Mouse (Mus musculus) cerebellum, adult 11-12 months (tissue): ENCODE measurements around the gene Man1a2.

Experiments
- DNase-seq: peaks from one replicate; pipeline ENCODE4 v3.0.0; 2022

The Man1a2 gene

GRCm38 (mm10) chr3:100684234-100684975 lies 898 bp downstream of the Man1a2 start:
- DNase-seq = peak; percentile 36

GRCm38 (mm10) chr3:100682841-100683240 lies 2.5 kb downstream of the Man1a2 start:
- no peak for DNase-seq

GRCm38 (mm10) chr3:100682281-100682680 lies 3.0 kb downstream of the Man1a2 start:
- no peak for DNase-seq

- DNase-seq = no peak
These were observed 3.7 kb downstream of the Man1a2 start for GRCm38 (mm10) chr3:100681448-100682092.

- DNase-seq = no peak
These were observed 5.1 kb downstream of the Man1a2 start for GRCm38 (mm10) chr3:100680226-100680625.

- DNase-seq = no peak
These were observed 6.2 kb downstream of the Man1a2 start for GRCm38 (mm10) chr3:100678951-100679570.

DNA sequence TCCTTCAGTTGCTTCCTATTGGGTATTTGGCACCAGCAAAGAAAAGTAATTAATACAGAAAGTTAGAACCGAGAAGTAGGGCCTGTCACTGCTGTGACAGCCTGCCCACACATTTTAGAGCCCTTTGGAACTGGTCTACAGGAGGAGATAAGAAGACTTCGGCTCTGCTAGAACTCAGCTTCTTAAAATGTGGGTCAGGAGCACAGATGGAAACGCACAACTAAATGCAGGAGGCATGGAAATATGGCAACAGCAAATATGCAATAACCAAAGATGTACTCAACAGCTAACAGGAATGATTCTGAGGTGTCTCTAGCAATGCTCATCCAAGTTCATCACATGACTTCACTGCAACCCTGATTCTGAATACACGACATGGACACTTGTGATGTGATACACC lies 10.2 kb downstream of the Man1a2 start:
- DNase-seq = no peak

GRCm38 (mm10) chr3:100670412-100670811 lies 14.9 kb downstream of the Man1a2 start:
- DNase-seq = no peak

DNA sequence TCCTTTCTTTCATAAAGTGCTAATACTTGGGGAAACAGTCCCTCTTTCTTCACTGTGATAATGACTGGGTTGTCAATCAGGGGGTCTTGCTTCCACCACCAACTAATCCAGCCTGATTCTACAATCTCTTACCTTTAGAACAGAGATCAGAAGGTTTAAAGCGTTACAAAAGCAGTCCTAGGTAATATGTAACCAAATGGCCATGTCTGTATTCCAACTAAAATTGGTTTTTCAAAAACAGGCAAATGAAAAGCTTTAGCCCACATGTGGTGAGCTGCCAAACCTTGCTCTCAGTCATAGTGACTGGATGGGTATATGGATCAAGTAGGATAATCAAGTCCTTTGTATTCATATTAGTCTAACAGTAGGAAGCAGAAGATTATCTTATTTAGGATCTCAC lies 32.0 kb downstream of the Man1a2 start:
- no peak for DNase-seq

GRCm38 (mm10) chr3:100641581-100641980 lies 43.7 kb downstream of the Man1a2 start:
- no peak for DNase-seq

DNA sequence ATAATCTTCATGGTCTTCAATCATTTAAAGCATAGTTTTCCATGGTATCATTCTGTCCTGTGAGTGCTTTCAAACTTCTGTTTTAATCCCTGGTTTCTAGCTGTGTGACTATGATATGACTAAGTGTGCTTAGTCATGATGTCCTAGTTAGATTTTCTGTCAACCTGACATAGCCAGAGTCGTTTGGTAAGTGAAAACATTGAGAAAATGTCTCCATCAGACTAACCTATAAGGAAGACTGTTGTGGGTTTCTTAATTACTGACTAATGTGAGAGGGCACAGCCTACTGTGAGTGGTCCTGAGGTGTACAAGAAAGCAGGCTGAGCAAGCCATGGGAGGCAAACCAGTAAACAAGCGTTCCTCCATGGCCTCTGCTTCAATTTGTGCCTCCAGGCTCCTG lies 49.0 kb downstream of the Man1a2 start:
- DNase-seq = no peak

DNA sequence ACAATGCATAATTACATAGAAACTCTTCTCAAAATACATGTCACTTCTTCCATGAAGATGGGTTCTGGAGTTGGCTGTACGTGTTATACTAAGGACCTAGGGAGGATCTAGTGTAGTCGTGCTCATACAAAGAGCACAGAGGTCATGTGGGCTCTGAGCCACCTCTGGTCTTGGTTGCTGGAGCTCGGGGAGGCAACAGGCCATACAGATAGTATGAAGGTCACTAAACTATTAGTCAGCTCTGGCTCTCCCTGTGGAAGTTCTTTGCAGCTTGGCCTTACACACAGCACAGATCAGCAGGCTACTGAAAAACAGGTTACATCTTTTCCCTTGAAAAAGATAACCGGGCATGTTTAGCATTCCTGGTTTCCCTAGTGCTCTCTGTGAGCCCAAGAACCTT lies 50.5 kb downstream of the Man1a2 start:
- DNase-seq = no peak

DNA sequence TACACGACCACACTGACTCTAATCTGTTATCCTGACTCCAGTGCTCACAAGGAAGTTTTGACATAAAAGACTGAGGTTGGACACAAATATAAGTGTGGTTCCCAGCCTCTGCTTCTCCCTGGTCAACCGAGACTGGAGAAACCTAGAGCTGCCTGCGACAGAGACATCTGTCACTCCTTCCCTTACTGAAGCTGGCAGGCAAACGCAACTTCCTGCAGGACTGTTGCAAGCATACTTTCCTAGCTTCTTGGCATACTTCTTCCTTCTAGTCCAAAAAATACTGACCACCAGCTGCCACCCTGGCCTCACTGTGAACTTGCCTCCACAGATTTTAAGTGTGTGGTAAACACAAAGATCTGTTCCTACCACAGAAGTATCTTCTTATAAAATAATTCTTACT lies 66.8 kb downstream of the Man1a2 start:
- no peak for DNase-seq

DNA sequence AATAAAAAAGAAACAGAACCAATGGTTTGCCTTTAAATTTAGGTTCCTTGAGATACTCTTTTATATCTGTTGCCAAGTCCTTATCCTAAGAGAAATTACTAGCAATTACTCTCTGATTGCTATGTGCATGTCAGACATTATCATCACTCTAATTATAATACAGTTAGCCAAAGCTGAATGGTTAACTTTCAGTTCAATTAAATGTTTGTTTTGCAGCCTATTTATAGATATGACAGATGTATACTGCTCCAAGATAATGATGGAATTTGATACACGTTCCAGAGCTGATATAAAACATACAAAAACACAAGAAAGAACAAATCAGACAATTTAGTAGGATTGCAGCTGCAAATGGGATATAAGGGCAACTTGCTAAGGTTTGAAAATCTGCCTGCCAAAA lies 74.4 kb downstream of the Man1a2 start:
- DNase-seq = no peak

DNA sequence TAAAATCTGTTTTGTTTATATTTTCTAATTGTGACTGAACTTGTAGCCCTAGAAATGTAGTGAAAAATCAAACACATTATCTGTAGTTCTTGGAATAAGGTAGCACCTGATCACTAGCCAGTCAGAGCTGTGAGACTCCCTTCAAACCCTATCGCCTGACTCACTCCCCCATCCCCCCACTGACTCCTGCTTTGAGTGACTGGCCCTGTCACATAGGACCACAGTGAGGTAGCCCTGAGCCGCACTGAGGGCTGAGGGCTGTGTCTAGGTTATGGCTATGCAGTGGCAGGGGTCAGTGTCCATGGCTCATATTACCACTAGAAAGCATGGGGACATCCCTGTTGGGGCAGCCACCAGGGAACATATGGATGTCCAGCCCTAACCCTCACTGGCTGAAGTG lies 80.8 kb downstream of the Man1a2 start:
- no peak for DNase-seq

DNA sequence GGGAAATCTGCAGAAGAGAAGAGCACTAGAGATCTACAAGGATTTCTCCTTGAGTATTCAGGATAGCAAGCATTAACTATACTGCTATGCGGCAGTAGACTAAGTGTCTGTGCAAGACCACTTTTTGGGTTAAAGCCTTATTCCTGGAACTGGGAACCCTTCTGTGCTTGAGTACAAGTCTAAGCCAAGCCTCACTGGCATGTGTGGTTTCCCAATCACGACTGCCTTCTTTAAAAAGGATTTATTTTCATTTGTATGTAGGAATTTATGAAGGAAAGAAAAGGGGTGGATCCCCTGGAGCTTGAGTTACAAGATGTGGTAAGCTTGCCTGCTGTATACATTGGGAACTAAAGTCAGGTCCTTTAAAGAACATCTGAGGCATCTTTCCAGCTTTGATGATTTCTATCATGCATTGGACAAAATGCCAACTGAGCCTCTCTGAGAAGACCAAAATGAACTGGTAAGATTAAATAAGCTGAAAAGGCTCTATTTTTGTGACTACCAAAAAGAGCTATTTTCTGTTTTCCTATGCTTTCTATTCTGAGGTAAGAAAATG lies 86.0 kb downstream of the Man1a2 start:
- no peak for DNase-seq

GRCm38 (mm10) chr3:100591053-100591452 lies 94.2 kb downstream of the Man1a2 start:
- no peak for DNase-seq

DNA sequence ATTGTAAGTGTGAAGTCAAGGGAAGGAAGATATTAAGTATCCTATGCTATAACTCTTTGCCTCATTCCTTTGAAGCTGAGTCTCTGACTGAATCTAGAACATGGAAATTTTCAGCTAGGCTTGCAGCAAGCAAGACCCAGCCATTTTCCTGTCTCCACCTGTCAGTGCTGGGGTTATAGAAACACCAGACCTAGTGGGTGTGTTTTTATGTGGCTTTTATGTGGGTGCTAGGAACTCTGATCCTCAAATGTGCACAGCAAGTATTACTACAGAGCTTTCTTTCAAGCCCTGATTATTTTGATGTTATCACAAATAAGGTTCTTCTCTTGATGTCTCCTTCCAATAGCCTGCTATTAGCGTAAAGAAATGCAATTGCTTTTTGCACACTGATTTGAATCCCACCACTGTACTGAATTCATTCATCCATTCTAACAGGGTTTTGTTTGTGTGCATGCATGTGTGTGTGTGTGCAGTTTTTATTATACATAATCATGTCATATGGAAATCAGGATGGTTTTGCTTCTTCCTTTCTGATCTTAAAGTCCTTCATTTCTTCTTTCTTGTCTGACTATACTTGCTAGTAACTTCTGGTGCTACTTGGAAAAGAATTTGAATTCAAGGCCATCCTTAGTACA lies 102.5 kb downstream of the Man1a2 start:
- no peak for DNase-seq

DNA sequence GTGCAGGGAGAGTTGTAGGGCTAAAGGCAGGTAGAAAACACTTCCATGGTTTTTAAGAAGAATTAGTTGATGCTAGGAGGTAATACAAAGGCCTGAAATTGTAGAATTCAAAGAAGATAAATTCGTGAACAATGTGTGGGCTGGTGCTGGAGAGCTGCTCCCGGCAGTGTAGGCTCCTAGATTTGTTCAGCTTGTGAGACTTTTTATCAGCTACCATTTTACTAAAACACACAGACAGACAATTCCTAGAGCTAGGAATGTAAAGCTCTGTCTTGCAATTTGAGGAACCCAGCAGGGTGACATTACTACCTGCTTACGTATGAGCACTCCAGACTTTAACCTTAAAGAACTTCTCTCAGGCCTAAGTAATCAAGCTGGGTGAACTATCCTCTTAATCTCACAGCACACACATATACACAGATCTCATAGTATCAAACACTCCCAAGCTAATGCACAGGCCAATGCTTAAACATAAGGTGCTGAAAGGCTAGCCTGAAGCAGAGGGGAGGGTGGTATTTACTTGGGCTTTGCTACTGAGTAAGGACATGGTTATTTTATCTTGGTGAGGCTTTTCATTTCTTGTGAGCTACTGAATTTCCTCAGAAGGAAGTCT lies 112.6 kb downstream of the Man1a2 start:
- DNase-seq = no peak

GRCm38 (mm10) chr3:100568443-100569390 lies 116.6 kb downstream of the Man1a2 start:
- no peak for DNase-seq

DNA sequence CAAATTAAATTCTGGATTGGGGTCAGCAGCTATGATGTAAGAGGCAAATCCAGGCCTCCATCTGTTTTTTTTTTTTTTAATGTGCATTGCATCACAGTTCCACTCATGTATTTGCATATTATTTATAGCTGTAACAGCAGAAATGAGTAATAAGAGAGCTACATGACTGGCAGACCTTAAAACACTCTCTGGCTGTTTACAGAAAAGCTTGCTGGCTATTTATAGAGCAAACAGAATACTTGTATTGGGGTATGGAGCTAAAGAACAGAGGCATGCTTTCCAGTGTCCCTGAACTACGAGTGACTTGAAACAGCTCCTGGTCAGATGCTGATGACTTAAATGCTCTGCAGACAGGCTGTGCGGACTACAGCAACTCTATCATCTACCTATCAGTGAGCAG lies 121.7 kb downstream of the Man1a2 start:
- DNase-seq = no peak

GRCm38 (mm10) chr3:100562455-100562854 lies 122.8 kb downstream of the Man1a2 start:
- no peak for DNase-seq
